Mouse (Mus musculus) olfactory bulb, adult 2 months (tissue): ENCODE measurements around the gene Acot1. TPM values are rescaled to one million over a fixed set of nuclear protein-coding genes. Genes with fewer than 3 reads are reported as not detected.
"Not testable (repeated sequence)": the region's sequence is repeated elsewhere in the genome, so short reads cannot be mapped to it uniquely, and the experiment has no call there.

Source experiments
- H3K27ac ChIP-seq: fragments of 200-500 bp; 2 replicates; pipeline ENCODE4 v1.5.1; 2012; ENCODE audit warnings: low read depth, low read length; ENCODE audit not compliant: insufficient read depth
- H3K4me1 ChIP-seq: fragments of 200-500 bp; 2 replicates; pipeline ENCODE4 v1.6.1; 2012; ENCODE audit warnings: low read length; ENCODE audit not compliant: control insufficient read depth, insufficient read depth
- H3K4me3 ChIP-seq: fragments of 200-500 bp; 2 replicates; pipeline ENCODE4 v1.5.1; 2012; ENCODE audit warnings: mild to moderate bottlenecking, low read depth, low read length, moderate library complexity; ENCODE audit not compliant: insufficient read depth
- CTCF ChIP-seq: fragments of 200-500 bp; IDR thresholded peaks from 2 replicates; pipeline ENCODE4 v1.5.1; 2012; ENCODE audit warnings: low read depth, mild to moderate bottlenecking, low read length, moderate library complexity; ENCODE audit not compliant: insufficient read depth
- POLR2A ChIP-seq: fragments of 200-500 bp; IDR thresholded peaks from 2 replicates; pipeline ENCODE4 v1.6.1; 2012; ENCODE audit warnings: mild to moderate bottlenecking, low read depth, low read length, moderate library complexity; ENCODE audit not compliant: insufficient read depth
- WGBS: fragments of 180-500 bp; shearing (Covaris S2); methylation state at CpG from one replicate; pipeline ENCODE4 v1.1.7; 2018; 5-methylcytosine and 5-hydroxymethylcytosine counted together
- polyA plus RNA-seq: library from polyadenylated mRNA; stranded (reverse); fragments of >200 nt; gene quantifications from 2 replicates; pipeline ENCODE4 v1.2.4, GENCODE M21; 2012; ENCODE audit warnings: low replicate concordance; ENCODE audit not compliant: missing spikeins, insufficient read depth, insufficient read length

The Acot1 gene
- polyA plus RNA-seq, 1 experiment = not detected

DNA sequence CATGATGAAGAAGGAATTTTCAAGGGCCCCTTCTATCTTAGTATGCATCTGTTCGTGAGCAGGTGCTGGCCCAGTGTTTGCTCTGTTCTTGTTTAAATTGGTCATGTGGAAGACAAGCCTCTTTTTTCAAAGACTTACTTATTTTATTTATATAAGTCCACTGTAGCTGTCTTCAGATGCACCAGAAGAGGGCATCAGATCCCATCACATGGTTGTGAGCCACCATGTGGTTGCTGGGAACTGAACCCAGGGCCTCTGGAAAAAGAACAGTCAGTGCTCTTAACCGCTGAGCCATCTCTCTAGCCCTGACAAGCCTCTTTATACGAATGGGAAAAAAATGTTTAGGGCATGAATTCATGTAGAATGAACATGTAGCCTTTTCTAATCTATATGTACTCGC is 19.9 kb upstream of the Acot1 start:
- WGBS = 98% methylated on average over 4 of the region's 4 CpGs
- TF ChIP-seq POLR2A = no peak
- TF ChIP-seq CTCF = no peak

DNA sequence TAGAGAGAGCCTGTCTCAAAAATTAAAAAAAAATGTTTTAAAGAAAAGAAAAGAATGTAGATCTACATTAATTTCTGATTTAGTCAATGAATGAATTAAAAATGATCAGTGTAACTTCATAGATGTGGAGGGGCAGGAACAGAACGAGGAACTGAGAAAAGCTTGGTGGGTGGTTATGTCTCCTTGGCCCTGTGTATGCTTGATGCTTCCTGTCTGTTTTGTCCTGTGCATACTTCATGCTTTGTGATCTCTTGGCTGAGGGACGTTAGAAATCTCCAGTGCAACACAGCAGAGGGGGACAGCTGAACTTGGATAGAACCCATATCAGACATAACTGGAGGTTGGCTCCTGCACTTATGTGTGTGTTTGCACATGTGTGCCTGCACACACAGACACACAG is 12.1 kb upstream of the Acot1 start:
- 67% methylated on average over 2 of the region's 2 CpGs for WGBS
- Histone ChIP-seq H3K4me1 (no peaks in the 10 kb centered on the region), H3K4me3 (no peak overlapping the region), H3K27ac (no peak overlapping the region)
- TF ChIP-seq CTCF (no peak), POLR2A (no peak)

More for the DNA sequence above, 19.9 kb upstream of the Acot1 start:
- H3K27ac ChIP-seq = no peak overlapping the region
- H3K4me3 ChIP-seq = no peak overlapping the region
- H3K4me1 ChIP-seq = 0 out of 2 replicates have a peak, but pooled peaks cover 3% of the 10 kb centered on the region

DNA sequence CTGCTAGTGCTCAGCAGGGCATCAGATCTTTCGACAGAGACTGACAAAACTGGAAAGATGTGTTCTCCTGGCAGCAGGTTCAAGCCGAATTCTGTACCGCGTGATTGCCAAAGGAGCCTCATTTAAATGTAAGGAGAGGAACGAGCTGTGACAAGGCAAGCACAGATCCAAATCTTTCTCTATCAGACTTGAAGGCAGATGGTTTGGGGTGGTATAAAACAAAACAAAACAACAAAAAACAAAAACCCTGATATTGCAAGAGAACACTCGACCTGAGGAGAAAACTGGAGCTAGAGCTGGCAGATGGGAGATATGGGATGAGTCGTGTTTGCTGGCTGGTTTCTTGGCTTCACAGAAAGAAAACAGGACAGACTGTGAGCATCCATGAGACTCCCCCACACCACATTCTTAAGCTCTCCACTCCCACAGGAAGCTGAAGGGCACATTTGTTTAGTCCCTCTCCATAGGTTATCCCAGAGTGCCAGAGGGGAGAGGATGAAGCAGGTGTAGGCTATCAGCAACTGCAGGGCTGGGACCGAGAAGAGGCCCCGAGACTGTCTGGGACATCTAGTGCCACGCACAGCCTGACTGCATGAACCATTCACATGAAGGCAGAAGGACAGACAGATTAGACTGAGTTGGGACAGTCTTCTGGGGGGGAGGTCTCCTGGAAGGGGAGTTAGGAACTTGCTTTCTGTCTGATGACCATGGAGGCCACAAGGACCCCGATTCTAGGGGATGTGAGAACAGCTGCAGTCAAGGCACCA is 10.8 kb upstream of the Acot1 start:
- Histone ChIP-seq H3K4me1 (no peaks in the 10 kb centered on the region), H3K4me3 (no peak overlapping the region), H3K27ac (no peak overlapping the region)
- WGBS = 62% methylated on average over 11 of the region's 11 CpGs
- TF ChIP-seq CTCF (no peak), POLR2A (no peak)

DNA sequence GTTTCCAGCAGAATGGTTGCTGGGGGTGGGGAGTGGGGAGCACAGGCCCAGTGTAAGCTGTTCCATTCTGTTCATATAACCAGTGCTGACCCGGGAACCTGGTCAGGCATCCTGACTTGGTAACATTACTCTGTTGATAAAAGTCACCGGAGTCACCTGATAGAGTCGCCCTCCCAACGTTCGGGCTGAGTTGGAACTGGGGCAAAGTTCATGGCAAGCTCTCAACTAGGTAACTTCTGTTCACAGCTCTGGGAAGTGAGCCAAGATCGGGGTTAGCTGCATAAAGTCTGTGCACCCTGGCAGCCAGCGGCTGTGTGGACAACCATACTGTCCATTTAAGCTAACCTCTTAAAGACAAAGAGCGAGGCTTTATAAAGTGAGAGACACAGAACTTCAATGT is 10.1 kb upstream of the Acot1 start:
- 44% methylated on average over 8 of the region's 8 CpGs for WGBS
- not testable (repeated sequence) for H3K4me1 ChIP-seq, H3K4me3 ChIP-seq, H3K27ac ChIP-seq

DNA sequence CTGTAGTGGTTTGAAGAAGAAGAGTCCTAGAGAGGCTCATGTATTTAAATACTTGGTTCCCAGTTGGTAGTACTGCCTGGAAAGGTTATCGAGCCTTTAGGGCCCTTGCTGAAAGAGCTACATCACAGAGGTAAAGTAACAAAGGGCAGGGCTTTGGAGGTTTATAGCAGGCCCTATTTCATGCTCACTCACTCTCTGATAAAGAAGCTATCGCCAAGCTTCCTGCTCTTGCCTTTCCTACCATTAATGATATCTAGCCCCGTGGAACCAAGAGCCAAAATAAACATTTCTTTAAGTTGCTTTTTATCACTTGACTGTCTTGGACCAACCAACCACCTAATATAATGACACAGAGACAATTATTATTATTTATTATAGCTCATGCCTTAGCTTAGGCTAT is 8.9 kb upstream of the Acot1 start:
- WGBS = 94% methylated on average over 3 of the region's 3 CpGs
- no peaks in the 10 kb centered on the region for H3K4me1 ChIP-seq
- H3K27ac ChIP-seq = no peak overlapping the region
- TF ChIP-seq POLR2A (no peak), CTCF (no peak)
- H3K4me3 ChIP-seq = no peak overlapping the region

DNA sequence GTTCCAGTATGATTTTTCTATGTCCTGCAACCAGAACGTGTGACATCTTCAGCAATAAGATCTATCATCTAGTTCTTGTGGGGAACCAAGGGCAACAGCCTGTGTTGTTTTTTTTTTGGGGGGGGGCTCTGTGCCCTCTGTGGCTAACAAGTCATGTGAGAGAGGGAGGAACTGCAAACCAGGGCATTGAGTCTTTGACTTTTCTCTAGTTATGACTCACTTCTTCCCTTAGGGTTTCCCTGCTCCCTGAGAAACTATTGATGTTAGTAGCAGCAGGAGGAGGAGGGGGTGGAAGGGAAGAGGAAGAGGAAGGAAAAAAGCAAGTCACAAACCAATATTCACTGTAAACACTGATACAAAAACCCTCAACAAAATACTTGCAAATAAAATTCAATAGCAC is 5.4 kb upstream of the Acot1 start:
- TF ChIP-seq POLR2A (no peak), CTCF (no peak)
- WGBS = 81% methylated on average over 1 of the region's 1 CpGs
- Histone ChIP-seq H3K27ac (no peak overlapping the region), H3K4me3 (no peak overlapping the region), H3K4me1 (no peaks in the 10 kb centered on the region)

DNA sequence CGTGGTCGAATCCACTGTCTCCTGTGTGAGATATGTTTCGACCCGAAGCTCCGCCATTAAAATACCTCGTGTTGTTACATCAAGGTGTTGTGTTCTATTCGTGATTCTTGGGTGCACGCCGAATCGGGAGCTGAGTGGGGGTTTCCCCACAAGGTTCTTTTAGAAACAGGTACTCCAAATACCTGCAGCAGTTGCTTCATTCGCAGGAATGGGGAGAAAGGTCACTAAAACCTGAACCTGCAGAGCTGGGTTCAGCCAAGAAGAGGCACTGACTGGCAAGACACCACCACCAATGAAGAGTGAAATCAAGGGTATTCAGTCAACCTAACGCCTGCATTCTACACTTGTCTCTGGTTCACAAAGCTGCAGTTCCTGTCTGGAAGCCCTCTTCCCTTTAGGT is 1.0 kb upstream of the Acot1 start:
- Histone ChIP-seq H3K27ac (no peak overlapping the region), H3K4me1 (peaks cover 12% of the 10 kb centered on the region), H3K4me3 (no peak overlapping the region)
- 89% methylated on average over 12 of the region's 12 CpGs for WGBS
- TF ChIP-seq POLR2A (no peak), CTCF (no peak)

DNA sequence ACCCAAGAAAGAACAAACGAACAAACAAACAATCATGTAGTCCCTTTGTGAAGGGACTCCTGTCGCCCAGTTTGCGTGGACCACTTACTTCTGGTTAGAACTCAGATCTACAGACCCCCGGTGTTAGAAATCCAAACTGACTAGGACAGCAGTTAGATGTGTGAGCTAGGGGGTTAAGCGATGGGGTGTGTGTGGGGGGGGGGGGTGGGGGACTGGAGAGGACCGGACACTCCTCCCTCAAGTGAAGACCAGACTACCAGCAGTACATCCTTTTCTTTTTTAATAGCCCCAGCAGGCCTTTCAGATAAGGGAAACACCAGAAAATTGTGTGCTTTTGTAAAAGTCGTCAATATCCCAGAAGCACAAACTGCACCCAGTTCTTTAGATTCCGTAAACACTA is 561 bp upstream of the Acot1 start:
- TF ChIP-seq POLR2A = no peak
- TF ChIP-seq CTCF = no peak
- Histone ChIP-seq H3K27ac (no peak overlapping the region), H3K4me3 (no peak overlapping the region), H3K4me1 (peaks cover 12% of the 10 kb centered on the region)
- WGBS = 45% methylated on average over 8 of the region's 8 CpGs

DNA sequence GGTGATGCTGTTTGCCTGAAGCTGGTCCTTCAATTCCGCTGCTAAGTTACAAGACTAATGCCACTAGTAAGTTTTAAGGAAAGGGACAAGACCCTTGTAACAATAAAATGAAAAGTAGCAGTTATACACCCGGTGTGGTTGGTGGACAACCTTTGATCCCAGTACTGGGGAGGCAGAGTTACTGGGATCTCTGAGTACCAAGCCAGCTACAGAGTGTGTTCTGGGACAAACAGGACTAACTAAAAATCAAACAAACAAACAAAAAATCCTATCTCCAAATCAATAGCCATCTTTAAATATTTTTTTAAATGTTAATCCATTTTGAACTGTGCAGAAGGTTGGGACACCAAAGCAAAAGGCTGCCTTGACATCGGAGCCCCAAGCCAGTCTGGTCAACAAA is 911 bp downstream of the Acot1 start:
- WGBS = 67% methylated on average over 3 of the region's 3 CpGs
- Histone ChIP-seq H3K27ac (no peak overlapping the region), H3K4me3 (0 out of 2 replicates have a peak overlapping the region, but pooled peaks have one; percentile 52), H3K4me1 (peaks cover 12% of the 10 kb centered on the region)
- TF ChIP-seq POLR2A = no peak
- TF ChIP-seq CTCF = no peak

DNA sequence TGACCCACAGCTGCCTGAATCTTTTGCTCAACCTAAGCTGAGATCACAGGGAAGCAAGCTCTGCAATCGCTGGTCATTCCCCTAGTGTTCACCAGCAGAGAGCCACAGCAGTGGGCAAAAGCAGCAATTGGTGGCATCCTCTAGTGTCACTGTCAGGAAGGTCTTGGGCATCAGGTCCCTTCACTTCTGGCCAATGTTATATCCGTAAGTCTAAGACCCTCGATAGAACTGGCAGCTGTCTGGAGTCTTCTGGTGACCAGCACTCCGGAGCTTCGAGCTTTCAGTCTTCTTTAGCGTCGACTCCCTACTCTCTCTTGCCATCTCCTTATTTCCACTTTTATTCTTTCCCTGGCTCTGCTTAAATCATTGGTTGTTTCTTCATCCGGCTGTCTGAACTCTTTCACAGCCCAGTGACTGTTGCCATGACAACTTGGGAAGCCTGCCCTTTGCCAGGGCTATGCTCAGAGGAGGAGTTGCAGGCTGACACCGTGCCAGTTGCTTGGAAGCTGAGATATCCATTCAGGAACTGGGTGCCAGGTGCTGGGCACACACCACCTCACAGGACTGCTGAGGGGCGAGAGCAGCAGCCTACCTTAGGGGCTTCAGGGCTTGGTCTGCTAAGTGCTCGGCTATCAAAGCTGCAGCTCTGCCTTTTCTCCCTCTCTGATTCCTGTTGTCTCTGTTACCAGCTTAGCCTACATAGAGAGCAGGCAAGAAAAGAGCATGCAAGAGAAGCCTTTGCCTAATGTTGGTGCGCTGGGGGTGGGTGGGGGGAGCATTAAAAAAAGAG is 2.2 kb downstream of the Acot1 start:
- Histone ChIP-seq H3K27ac (peak overlapping the region; percentile 34), H3K4me3 (no peak overlapping the region), H3K4me1 (peaks cover 12% of the 10 kb centered on the region)
- TF ChIP-seq POLR2A (no peak), CTCF (no peak)
- WGBS = 10% methylated on average over 12 of the region's 12 CpGs
